Mouse (Mus musculus): ENCODE data around the gene Fcgr2b. TPM values are rescaled to one million over a fixed set of nuclear protein-coding genes. Genes with fewer than 3 reads are reported as not detected.

Fcgr2b gene
- polyA plus RNA-seq, 2 experiments: 3.3 to 3.4 TPM

GRCm38 (mm10) chr1:171016676-171017356, 40.5 kb upstream of the Fcgr2b start:
- DNase-seq (ENCODE audit: low read depth in 3 of 3, low spot score in 3 of 3) (no peak), ATAC-seq (ENCODE audit: insufficient read depth) (no peak)
- Histone ChIP-seq H3K4me3 (ENCODE audit: insufficient read depth in 1 of 2, low read depth in 2 of 2, low read length in 2 of 2) (no peak overlapping the region), H3K9ac (replicated peaks) (no peak overlapping the region), H3K27ac (no peak overlapping the region), H3K36me3 (replicated peaks; ENCODE audit: control insufficient read depth, insufficient read depth, low read depth) (no peaks in the 10 kb centered on the region), H3K4me2 (ENCODE audit: low read depth) (no peak overlapping the region), H3K9me3 (ENCODE audit: control insufficient read depth, low read length) (no peaks in the 10 kb centered on the region), H3K4me1 (replicated peaks; ENCODE audit: control insufficient read depth in 2 of 2, insufficient read depth in 2 of 2, low read length in 1 of 2) (peaks cover 2 to 8% of the 10 kb centered on the region in 2 experiments; a peak in 1 of 4 replicates), H3K27me3 (ENCODE audit: control insufficient read depth, insufficient read depth, low read length) (no peaks in the 10 kb centered on the region)
- 48% methylated on average over 6 of the region's 6 CpGs for WGBS (ENCODE audit: insufficient replicate concordance)
- TF ChIP-seq CTCF (IDR thresholded peaks at IDR 0.05; ENCODE audit: low read depth) (no peak), EP300 (IDR thresholded peaks at IDR 0.05; ENCODE audit: low read depth) (no peak)

GRCm38 (mm10) chr1:171011733-171012132, 35.4 kb upstream of the Fcgr2b start:
- Histone ChIP-seq H3K4me2 (ENCODE audit: low read depth) (no peak overlapping the region), H3K9ac (replicated peaks) (no peak overlapping the region), H3K36me3 (replicated peaks; ENCODE audit: control insufficient read depth, insufficient read depth, low read depth) (no peaks in the 10 kb centered on the region)

GRCm38 (mm10) chr1:171006905-171007304, 30.6 kb upstream of the Fcgr2b start:
- H3K27ac ChIP-seq: no peak overlapping the region
- ATAC-seq (ENCODE audit: insufficient read depth): no peak
- H3K27me3 ChIP-seq (ENCODE audit: control insufficient read depth, insufficient read depth, low read length): no peaks in the 10 kb centered on the region
- no peak for DNase-seq (ENCODE audit: low read depth in 3 of 3, low spot score in 3 of 3)
- no peak overlapping the region for H3K4me3 ChIP-seq (ENCODE audit: insufficient read depth in 1 of 2, low read depth in 2 of 2, low read length in 2 of 2)
- 74% methylated on average over 2 of the region's 2 CpGs for WGBS (ENCODE audit: insufficient replicate concordance)
- H3K9me3 ChIP-seq (ENCODE audit: control insufficient read depth, low read length): no peaks in the 10 kb centered on the region; the same call in 1 of the 2 replicates
- H3K4me2 ChIP-seq (ENCODE audit: low read depth): no peak overlapping the region
- H3K36me3 ChIP-seq (replicated peaks; ENCODE audit: control insufficient read depth, insufficient read depth, low read depth): no peaks in the 10 kb centered on the region
- TF ChIP-seq EP300 (IDR thresholded peaks at IDR 0.05; ENCODE audit: low read depth): no peak
- peak; percentile 77 for TF ChIP-seq CTCF (IDR thresholded peaks at IDR 0.05; ENCODE audit: low read depth)
- H3K4me1 ChIP-seq (replicated peaks; ENCODE audit: control insufficient read depth in 2 of 2, insufficient read depth in 2 of 2, low read length in 1 of 2): no peaks in the 10 kb centered on the region
- H3K9ac ChIP-seq (replicated peaks): no peak overlapping the region

More at GRCm38 (mm10) chr1:171011733-171012132, 35.4 kb upstream of the Fcgr2b start:
- 60% methylated on average over 4 of the region's 4 CpGs for WGBS (ENCODE audit: insufficient replicate concordance)
- no peak for TF ChIP-seq CTCF (IDR thresholded peaks at IDR 0.05; ENCODE audit: low read depth)
- no peak for TF ChIP-seq EP300 (IDR thresholded peaks at IDR 0.05; ENCODE audit: low read depth)
- no peaks in the 10 kb centered on the region for H3K27me3 ChIP-seq (ENCODE audit: control insufficient read depth, insufficient read depth, low read length)
- no peaks in the 10 kb centered on the region; the same call in 1 of the 2 replicates for H3K9me3 ChIP-seq (ENCODE audit: control insufficient read depth, low read length)
- no peak for DNase-seq (ENCODE audit: low read depth in 3 of 3, low spot score in 3 of 3)
- H3K4me3 ChIP-seq (ENCODE audit: insufficient read depth in 1 of 2, low read depth in 2 of 2, low read length in 2 of 2): no peak overlapping the region
- no peak overlapping the region for H3K27ac ChIP-seq
- H3K4me1 ChIP-seq (replicated peaks; ENCODE audit: control insufficient read depth in 2 of 2, insufficient read depth in 2 of 2, low read length in 1 of 2): peaks cover 0 to under 1% of the 10 kb centered on the region in 2 experiments; a peak in 1 of 4 replicates
- no peak for ATAC-seq (ENCODE audit: insufficient read depth)

- Histone ChIP-seq H3K4me2 (ENCODE audit: low read depth) (no peak overlapping the region), H3K27me3 (ENCODE audit: control insufficient read depth, insufficient read depth, low read length) (no peaks in the 10 kb centered on the region), H3K36me3 (replicated peaks; ENCODE audit: control insufficient read depth, insufficient read depth, low read depth) (no peaks in the 10 kb centered on the region), H3K27ac (no peak overlapping the region), H3K9ac (replicated peaks) (no peak overlapping the region), H3K4me1 (replicated peaks; ENCODE audit: control insufficient read depth in 2 of 2, insufficient read depth in 2 of 2, low read length in 1 of 2) (no peaks in the 10 kb centered on the region), H3K9me3 (ENCODE audit: control insufficient read depth, low read length) (no peaks in the 10 kb centered on the region; the same call in 1 of the 2 replicates), H3K4me3 (ENCODE audit: insufficient read depth in 1 of 2, low read depth in 2 of 2, low read length in 2 of 2) (no peak overlapping the region)
- ATAC-seq (ENCODE audit: insufficient read depth): no peak
- TF ChIP-seq CTCF (IDR thresholded peaks at IDR 0.05; ENCODE audit: low read depth): no peak
- no peak for TF ChIP-seq EP300 (IDR thresholded peaks at IDR 0.05; ENCODE audit: low read depth)
- 47% methylated on average over 4 of the region's 4 CpGs for WGBS (ENCODE audit: insufficient replicate concordance)
- DNase-seq (ENCODE audit: low read depth in 3 of 3, low spot score in 3 of 3): no peak
These were observed 30.0 kb upstream of the Fcgr2b start for GRCm38 (mm10) chr1:171006335-171006734.

GRCm38 (mm10) chr1:171005586-171005985, 29.2 kb upstream of the Fcgr2b start:
- no peaks in the 10 kb centered on the region for H3K27me3 ChIP-seq (ENCODE audit: control insufficient read depth, insufficient read depth, low read length)
- H3K4me3 ChIP-seq (ENCODE audit: insufficient read depth in 1 of 2, low read depth in 2 of 2, low read length in 2 of 2): no peak overlapping the region
- no peaks in the 10 kb centered on the region for H3K36me3 ChIP-seq (replicated peaks; ENCODE audit: control insufficient read depth, insufficient read depth, low read depth)
- no peaks in the 10 kb centered on the region for H3K4me1 ChIP-seq (replicated peaks; ENCODE audit: control insufficient read depth in 2 of 2, insufficient read depth in 2 of 2, low read length in 1 of 2)
- no peaks in the 10 kb centered on the region; the same call in 1 of the 2 replicates for H3K9me3 ChIP-seq (ENCODE audit: control insufficient read depth, low read length)
- H3K27ac ChIP-seq: no peak overlapping the region
- DNase-seq (ENCODE audit: low read depth in 3 of 3, low spot score in 3 of 3): no peak
- no peak overlapping the region for H3K4me2 ChIP-seq (ENCODE audit: low read depth)
- ATAC-seq (ENCODE audit: insufficient read depth): no peak
- TF ChIP-seq CTCF (IDR thresholded peaks at IDR 0.05; ENCODE audit: low read depth) (no peak), EP300 (IDR thresholded peaks at IDR 0.05; ENCODE audit: low read depth) (no peak)
- no peak overlapping the region for H3K9ac ChIP-seq (replicated peaks)
